Mouse (Mus musculus) thymus, postnatal 10 days (tissue): Measurements from ENCODE around the gene Dvl1.

Experiments used
- DNase-seq, 2 experiments: peaks; one replicate each; pipeline ENCODE4 v3.0.0; 2021; ENCODE audit warnings: low spot score in 2 of 2

The Dvl1 gene

DNA sequence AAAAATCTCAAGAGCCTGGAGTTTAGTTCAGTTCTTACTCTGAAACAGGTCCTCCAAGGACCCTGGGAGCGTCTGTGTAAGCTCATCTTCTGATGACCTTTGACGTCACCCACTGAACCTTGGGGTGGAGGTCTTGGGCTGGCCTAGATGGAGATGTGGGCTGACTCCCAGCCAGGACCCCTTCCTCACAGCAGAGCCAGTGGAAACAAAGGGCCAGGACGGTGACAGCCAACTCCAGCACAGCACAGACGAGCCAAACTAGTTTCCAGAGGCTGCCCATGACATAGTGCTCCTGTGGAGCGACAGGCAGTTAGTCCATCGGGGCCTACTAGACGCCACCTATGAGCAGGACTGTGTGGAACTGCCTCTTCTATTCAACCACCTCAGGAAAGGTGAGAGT is 61.1 kb downstream of the Dvl1 start:
- peak in 1 of 2 experiments; percentile 2 for DNase-seq

DNA sequence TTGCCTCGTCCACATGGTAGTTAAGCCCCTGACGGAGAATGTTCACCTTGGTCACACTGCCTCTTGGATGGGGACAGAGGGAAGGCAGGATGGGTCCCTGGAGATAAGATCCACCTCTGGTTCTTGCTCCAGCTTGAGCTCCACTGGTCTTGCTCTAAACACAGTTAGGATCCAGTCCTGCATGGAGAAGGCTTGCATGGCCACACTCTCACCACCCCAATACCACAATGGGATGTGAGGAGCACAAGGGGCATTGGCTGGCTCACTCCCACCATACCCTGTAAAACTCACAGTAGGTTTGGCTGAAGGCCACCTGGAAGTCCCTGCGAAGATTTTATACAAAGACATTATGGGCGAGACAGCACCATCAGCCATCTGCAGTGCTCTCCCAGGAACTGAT is 61.5 kb downstream of the Dvl1 start:
- no peak for DNase-seq
